Mouse (Mus musculus): ENCODE measurements around the gene Rnf167.

The Rnf167 gene

DNA sequence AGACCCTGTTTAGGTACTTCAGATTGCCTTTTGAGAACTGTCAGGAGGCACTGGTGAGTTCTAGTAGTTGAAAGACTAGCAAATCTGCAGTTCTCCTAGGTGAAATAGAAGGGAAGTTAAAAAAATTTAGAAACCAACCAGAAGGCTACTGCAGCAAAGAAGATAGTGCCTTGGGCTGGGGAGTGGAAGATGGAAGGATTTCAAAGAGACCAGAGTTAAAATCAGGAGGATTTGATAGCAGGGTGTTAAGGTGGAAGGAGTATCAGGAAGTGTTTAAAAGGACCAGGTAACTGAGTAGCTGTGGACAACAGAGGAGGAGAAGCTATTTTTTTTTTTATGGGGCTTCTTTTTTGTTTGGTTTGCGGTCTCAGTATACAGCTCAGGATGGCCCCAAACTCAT is 9.3 kb upstream of the Rnf167 start:
- no peak for DNase-seq (ENCODE audit: low spot score in 2 of 2)

DNA sequence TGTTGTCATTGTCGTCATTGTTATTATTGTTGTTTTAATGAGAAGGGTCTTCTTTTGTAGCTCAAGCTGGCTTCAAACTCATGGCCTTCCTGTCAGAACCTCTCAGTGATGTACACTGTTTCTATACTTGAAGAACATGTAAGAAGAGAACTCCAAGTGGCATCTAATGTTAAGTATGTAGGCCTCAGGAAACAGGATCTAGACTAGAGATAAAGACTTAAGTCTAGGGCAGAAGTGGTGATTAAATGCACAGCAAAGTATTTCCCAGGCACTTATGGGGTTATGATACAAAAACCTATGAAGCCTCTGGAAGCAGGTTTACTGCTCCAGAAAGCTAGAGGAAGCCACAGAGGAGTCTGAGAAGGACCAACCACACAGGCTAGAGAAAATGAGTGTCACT is 8.7 kb upstream of the Rnf167 start:
- DNase-seq (ENCODE audit: low spot score in 2 of 2): no peak

DNA sequence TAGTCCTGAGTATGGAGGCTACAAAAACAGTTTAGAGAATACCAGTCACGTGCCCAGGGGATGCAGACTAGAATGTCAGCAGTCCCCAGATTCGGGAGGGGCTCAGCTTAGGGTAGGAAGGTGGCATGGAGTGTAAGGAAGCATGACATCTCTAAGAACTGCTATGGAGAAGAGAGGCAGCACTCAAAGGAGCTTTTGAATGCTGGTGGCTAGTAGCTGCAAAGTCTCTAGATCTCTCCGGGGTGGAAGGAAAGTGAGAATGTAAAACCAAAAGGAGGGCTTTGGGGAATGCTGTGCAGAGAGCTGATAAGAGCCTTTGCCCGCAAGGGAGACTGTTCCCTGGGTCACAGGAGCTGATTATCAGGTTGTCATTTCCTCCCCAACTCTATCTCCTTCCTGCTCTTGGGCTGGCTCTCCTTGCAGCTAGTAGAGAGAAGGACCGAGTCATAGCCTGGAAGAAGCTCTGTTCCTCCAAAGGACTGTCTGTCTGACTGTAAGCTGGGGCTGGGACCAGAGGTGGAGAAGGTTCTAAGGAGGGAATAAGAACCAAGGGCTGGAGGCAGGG is 8.2 kb upstream of the Rnf167 start, which contains the start of gene Gp1ba:
TSS of gene Gp1ba (plus strand) at position 409 of the 565 bp plus-strand sequence.
- DNase-seq (ENCODE audit: low spot score in 2 of 2): no peak

DNA sequence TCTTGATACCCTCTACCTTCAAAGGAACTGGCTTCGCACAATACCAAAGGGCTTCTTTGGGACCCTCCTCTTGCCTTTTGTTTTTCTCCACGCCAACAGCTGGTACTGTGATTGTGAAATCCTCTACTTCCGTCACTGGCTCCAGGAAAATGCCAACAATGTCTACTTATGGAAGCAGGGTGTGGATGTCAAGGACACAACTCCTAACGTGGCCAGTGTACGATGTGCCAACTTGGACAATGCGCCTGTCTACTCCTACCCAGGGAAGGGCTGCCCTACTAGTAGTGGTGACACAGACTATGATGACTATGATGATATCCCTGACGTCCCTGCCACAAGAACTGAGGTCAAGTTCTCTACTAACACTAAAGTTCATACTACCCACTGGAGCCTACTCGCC is 7.1 kb upstream of the Rnf167 start:
- DNase-seq (ENCODE audit: low spot score in 2 of 2): no peak

DNA sequence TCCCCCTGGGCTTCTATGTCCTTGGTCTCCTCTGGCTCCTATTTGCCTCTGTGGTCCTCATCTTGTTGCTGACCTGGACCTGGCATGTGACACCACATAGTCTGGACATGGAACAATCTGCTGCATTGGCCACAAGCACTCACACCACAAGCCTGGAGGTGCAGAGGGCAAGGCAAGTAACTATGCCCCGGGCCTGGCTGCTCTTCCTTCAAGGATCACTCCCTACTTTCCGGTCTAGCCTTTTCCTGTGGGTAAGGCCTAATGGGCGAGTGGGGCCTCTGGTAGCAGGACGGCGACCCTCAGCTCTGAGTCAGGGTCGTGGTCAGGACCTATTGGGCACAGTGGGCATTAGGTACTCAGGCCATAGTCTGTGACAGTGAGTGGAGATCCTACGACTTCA is 5.8 kb upstream of the Rnf167 start:
- no peak for DNase-seq (ENCODE audit: low spot score in 2 of 2)

DNA sequence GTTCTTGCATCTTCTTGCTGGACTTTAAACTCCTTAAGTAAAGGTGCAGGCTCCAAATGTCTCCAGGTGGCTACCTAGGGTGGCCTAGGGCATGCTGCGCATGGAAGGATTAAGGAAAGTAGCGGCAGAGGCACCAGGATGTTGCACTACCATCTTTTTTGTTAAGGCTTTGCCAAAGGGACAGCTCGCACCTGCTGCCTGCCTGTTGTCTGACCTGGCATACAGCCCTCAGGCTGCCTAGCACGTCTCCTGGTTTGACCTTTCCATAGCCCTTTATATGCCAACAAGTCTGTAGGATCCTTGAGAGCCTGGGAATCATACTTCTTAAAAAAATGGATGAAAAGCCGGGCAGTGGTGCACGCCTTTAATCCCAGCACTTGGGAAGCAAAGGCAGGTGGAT is 4.0 kb upstream of the Rnf167 start:
- DNase-seq (ENCODE audit: low spot score in 2 of 2): no peak

DNA sequence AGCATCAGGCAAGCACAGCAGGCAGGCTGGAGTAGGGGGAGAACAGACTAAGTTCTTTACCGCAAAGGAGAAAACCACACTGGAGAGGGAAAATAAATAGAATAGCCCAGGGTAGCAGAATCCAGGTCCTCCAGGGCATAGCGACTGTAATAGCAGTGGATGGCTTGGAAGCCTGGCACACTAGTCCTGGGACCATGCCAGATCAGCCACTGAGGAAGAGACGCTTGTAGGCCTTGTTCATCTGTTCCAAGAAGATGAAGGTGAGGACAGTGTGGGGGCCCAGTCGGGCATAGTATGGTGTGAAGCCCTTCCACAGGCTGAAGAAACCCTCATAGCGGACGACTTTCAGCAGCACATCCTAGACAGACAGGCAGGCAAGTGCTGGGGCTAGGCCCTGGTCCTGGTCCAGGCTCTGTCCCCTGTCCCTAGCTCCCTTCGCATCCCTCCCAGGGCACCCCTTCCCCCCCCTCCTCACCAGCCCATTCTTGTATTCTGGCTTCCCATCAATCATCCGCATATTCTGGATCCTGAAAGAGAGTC is 2.4 kb upstream of the Rnf167 start:
- DNase-seq (ENCODE audit: low spot score in 2 of 2): no peak

DNA sequence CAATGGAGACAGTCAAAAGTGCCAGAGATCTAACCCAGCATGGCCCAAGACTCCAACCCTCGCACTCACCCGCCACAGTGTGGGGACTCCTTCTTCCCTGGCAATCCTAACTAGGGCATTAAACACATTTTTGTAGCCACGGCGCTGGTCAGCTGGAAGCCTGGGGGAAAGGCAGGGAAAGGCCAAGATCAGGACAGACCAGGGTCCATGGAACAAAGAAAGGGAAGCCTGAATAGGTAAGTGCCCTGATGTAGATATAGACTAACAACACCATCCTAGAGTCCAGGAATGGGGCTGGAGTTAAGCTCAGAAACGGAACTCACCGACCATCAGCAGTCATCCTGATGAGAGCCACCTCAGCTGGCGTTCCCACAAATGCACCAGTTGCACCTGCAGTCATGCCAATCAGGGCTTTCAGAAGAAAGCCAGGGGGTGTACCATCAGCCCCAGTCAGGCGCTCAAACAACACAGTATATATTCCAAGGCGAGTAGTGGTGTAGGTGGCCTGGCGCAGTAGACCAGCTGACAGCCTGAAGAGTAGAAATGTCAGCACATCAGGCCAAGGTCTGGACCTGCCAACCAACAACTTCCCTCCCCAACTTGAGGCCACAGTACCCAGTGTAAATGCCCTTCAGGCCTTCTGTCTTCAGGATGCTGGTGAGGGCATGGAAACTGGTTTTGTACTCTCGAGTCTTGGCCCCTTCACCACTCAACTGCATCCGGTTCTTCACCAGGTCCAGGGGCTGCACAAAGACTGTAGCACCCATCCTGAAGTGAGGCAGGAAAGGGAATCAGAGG is 1.4 kb upstream of the Rnf167 start:
- no peak for DNase-seq (ENCODE audit: low spot score in 2 of 2)

DNA sequence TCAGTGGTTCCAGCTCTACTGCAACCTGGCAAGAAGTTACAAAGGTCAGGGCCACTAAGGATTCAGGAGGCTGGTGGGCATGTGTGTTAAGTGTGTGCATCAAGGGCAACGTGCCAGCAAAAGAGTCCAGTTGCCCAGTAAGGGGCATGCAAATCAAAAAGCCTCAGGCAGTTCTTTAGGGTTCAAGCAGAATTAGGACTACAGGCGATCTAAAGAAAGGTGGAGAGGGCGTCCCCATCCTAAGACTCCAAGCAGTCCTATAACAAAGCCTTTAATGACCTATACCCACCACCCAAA is 828 bp upstream of the Rnf167 start:
- DNase-seq (ENCODE audit: low spot score in 2 of 2): no peak

DNA sequence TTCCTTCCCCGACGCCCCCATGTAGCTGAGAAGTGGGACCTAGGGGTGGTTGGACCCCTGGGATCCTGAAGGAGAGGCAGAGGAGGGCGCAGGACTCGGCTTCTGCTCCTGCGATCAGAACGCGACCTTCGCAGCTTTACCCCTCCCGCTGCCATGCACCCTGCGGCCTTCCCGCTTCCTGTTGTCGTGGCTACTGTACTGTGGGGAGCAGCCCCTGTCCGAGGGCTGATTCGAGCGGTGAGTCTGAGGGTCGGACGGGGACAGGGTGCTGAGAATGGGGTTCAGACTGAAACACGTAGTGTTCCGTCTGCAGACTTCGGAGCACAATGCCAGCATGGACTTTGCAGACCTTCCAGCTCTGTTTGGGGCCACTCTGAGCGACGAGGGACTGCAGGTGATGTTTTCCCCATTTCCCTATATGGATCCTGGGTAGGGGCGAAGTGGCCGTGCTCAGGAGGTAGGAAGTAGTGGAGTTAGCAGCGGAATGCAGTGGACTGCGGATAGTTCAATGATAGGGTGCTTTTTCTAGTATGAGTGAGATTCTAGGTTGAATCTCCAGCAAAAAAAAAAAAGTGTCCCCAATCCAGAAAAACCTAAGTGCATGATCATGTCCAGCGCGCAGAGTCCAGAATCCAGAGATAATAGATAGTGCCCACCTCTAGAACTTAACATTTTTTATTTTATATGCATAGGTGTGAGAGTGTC is 833 bp downstream of the Rnf167 start:
- DNase-seq (ENCODE audit: low spot score in 2 of 2): no peak

DNA sequence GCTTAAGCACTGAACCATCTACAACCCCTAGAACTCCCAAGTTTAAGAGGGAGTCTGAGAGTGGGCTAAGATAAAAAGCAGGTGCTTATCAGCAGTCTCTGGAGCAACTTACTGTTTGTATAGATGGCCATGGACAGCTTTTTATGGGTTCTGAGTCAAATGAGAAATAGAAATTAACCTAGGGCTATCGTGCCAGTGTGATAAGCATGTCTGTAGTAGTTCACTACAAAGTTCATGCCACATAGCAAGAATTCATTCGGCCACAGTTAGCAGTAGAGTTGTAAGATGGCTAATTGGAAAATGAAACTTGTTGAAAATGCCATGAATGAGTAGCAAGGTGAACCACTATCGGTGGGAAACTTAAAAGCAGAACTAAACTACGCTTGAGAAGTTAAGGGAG is 1.5 kb downstream of the Rnf167 start:
- no peak for DNase-seq (ENCODE audit: low spot score in 2 of 2)

DNA sequence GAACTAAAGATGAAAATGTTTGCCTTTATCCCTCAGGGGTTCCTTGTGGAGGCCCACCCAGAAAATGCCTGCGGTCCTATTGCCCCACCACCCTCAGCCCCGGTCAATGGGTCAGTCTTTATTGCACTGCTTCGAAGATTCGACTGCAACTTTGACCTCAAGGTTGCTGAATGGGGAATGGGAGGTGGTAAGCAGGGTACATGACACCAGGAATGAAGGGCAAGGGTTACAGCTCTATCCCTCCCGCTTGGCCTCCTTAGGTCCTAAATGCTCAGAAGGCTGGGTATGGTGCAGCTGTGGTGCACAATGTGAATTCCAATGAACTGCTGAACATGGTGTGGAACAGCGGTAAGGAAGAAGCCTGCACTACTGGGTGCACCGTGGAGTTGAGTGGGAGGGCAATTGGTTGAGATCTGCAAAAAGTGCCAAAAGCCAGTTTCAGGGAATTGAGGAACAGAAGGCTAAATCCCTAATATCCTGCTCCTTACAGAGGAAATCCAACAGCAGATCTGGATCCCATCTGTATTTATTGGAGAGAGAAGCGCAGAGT is 2.2 kb downstream of the Rnf167 start:
- no peak for DNase-seq (ENCODE audit: low spot score in 2 of 2)

DNA sequence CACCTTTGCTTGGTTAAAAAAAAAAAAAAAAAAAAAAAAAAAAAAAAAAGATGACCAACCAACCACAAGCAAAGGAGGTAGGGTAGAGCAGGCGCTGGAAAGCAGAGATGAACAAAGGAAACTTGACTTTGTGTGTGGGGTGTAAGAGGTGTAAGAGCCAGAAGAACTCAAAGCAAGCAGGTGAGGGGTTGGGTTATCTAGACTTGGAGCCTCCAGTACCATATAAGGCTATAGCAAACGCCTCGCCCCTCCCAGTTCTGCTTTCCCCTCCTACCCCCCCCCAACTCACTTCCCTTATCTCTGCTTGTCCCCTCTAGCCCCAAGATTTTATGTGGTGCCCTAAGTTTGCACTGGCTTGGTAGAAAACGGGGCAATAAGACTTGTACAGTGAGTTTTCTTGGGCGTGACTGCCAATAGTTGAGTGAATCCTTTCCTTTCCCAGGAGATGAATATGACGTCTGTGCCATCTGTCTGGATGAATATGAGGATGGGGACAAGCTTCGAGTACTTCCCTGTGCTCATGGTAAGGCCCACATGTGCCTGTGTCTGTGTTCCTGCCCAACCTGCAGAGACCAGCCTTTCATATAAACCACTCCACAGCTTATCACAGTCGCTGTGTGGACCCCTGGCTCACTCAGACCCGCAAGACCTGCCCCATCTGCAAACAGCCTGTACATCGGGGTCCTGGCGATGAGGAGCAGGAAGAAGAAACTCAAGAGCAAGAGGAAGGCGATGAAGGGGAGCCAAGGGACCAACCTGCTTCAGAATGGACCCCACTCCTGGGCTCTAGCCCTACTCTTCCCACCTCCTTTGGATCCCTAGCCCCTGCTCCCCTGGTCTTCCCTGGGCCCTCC is 3.5 kb downstream of the Rnf167 start:
- no peak for DNase-seq (ENCODE audit: low spot score in 2 of 2)

DNA sequence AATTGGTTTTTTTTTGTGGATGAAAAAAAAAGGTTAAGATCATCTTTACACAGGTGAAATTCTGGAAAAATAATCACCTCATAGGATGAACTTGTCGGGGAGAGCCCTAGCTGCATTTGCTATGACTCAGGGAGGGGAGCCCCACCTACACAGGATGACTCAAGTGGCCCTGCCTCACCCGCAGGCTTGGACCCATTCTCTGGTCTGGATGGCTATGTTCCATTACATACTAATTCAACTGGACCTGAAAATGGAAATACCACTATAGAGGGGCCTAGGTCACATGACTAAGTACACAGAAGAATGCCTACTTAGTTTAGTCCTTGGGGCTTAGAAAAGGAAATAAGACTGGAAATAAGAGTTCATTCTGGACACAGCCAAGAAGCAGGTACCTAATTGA is 4.4 kb downstream of the Rnf167 start:
- DNase-seq (ENCODE audit: low spot score in 2 of 2): no peak

DNA sequence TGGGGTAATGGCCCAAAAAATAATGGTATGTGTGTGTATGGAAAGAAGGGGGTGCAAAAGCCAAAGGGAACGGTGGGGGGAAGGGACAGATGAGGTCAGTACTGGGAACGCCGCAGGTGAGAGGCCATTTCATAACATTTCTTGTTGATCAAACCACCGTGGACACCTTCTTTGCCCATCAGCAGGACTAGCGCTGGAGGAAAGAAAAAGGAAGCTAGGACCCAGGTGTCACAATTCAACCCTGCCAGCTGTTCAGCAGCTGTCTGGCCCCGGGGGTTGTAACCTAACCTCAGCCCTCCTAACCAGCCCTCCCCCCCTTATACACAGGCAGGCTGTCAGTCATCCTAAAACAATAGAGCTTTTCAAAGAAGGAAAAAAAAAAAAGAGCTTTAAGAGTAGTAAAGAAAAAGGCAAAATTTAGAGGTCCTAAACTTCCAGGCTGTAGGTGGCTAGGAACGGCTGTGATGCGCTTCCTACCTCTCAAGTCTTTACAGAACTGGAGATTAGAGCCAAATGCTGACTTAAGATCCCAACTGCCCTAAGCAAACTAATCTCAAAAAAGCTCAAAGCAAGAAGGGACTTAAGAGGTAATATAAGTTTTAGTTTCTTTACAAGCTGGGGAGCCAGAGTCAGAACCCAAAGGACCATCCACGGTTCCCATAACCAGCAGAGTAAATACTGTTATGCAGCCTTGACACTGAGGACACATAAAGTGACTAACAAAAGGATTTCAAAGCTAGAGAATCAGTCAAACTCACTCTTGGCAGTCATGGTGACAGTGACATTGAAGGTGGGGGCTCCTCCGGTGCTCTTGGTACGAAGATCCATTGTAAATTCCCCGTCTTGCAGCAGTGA is 5.2 kb downstream of the Rnf167 start:
- DNase-seq (ENCODE audit: low spot score in 2 of 2): no peak

DNA sequence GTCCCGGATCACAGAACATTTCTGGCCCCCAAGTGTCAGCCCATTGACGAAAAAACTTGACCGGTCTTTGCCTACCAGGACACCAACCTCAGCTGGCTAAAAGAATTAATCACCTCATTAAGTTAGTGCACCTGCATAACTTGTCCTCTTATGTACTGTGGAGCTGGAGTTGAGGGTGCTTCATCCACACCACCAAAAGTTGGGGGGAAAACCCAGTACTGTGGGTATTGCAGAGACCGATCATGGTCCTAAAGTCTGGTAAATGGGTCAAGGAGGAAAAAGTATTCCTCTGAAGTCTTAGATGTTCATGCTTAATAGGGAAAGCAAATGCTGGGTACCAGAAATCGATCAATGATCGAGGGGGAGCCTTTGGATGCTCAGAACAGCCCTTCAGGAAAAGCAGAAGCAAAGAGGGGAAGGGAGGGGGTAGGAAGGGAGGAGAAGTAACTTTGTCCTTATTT is 5.9 kb downstream of the Rnf167 start:
- no peak for DNase-seq (ENCODE audit: low spot score in 2 of 2)

DNA sequence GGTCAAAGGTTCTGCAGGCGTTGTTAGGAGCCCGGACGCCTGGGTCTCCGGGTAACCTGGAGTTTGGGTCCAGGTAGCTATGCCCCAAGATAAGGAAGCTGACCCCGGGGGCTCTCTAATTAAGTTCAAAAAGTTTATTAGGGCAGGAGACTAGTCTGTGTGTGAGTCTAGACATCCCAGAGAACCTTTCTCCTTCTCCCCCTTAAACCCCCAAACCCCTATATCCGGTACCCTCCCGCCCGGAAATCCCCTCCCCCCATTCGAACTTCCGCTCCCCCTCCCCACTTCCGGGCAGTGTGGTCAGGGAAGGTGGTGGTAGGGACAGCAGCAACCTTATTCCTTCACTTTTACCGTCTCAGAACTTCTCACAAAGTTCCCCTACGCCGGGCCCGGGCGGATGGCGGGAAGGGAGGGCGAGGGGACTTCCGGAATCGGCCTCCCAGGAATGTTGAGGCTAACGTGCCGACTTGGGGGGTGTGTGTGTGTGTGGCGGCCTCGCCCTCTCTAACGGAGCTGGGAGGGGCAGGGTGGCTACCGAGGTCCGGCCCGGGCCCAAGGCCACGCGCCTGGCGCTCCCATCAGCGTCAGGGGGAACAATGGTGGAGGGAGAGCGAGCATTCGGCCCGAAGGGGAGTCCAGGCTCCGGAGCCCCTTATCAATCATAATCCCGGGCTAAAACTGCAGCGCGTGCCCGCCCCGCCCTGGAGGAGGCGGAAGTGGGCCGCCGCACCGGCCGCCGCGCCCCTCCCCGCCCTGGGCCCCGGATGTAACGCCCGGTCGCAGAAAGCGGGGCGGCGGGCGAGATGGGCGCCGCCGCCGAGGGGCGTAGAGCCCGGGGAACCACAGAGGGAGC is 6.5 kb downstream of the Rnf167 start:
- DNase-seq (ENCODE audit: low spot score in 2 of 2): no peak

DNA sequence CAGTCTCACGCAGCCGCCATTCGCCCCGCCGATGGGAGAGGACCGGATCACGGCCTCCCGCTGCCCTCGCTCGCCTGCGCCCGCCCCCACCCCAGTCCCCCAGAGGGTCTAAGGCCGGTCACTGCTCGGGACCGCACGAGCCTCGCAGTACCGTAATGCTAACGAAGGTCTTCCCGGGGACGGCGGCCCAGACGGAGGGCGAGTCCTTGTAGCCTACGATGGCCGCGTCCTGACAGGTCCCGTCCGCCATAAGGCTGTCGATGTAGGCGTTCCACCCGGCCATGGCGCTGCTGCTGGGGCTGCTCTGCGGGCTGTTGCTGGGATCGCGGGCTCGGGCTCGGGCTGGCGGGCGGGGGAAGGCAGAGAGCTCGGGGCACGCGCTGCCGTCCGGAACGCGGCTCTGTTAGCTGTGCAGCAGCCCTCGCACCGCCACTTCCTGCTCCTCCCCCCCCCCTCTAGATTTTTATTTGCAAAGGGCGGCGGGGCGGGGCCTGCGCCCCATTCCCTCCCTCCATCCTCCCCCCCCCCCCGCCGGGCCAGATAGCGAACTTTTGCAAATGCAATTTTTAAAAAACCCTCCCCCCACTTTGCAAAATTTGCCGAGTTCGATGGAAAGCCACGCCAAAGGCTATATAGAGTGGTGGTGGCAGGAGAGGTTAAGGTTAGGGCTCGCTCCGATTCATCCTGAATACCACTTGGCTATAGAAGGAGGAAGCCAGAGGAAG is 7.3 kb downstream of the Rnf167 start, which contains the start of gene Pfn1:
TSS of gene Pfn1 (minus strand) at position 447 of the 725 bp plus-strand sequence.
- DNase-seq (ENCODE audit: low spot score in 2 of 2): peak in 1 of 2 experiments; percentile 58

Measured in left cerebral cortex, adult 9 months (tissue).